Mouse (Mus musculus): ENCODE results near the gene Gm9573. TPM values are rescaled to one million over a fixed set of nuclear protein-coding genes. Genes with fewer than 3 reads are reported as not detected.

The Gm9573 gene
- polyA plus RNA-seq, 1 experiment from 2014 or later, result not detected

DNA sequence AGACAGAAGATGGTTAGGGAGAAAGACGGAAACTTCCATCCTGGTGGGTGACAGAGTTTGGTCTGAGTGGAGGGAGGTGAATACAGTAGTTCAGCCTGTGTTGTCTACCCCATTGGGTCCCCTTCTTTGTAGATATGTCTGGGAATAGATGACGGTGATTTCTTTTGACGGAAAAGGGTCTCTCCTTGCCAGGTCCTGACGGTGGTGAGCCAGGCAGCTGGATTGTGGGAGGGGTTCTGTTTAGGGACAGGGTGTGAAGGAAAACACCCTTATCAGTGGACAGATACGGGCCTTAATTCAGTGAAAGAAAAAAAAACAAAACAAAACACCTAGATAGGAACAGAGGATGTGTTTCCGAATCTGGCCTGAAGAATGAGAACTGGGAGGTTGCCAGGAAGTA, 12.9 kb upstream of the Gm9573 start:
- H3K4me1 ChIP-seq, result peaks cover 4% of the 10 kb centered on the region
- peak overlapping the region; percentile 34 for H3K4me2 ChIP-seq
- H3K9me3 ChIP-seq (replicated peaks), result no peaks in the 10 kb centered on the region
- no peak overlapping the region for H3K9ac ChIP-seq (replicated peaks)
- no peak for ATAC-seq (ENCODE audit: low FRiP score)
- H3K27ac ChIP-seq (replicated peaks), result no peak overlapping the region
- peaks cover 7% of the 10 kb centered on the region; the same call in 1 of the 2 replicates for H3K27me3 ChIP-seq (replicated peaks)
- no peaks in the 10 kb centered on the region for H3K36me3 ChIP-seq
- no peak overlapping the region for H3K4me3 ChIP-seq (replicated peaks)
- WGBS, result 85% methylated on average over 6 of the region's 6 CpGs

DNA sequence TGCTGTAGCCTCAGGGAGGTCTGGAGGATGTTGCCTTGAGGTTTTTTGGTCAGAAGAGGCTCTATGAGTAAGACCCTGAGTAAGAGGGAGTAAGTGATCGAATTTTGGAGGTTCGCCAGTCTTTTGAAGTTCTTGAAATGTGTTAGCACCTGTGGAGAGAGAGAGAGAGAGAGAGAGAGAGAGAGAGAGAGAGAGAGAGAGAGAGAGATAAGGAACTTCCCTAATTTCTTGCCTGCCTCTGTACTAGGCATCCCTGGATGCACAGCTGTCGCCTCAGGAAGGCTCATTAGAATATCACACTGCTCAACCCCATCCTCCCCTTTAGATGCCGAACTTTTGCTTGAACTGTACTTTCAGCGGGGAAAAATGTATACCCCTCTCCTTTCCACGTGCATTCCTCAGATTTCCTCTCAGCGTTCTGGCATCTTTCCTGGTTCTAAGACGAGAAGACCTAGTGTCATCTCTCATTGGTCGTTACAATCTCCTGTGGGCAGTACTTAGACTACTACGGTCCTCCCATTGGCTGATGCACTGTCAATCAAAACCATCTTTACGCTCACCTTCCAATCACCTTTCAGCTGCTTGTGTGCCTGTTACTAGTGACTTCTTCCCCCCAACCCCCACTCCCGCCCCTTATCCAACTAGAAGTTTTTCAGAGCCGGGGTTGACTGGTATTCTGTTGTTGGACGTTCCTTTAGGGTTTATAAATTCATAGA, 12.2 kb upstream of the Gm9573 start:
- H3K4me1 ChIP-seq, result peaks cover 9% of the 10 kb centered on the region
- H3K36me3 ChIP-seq, result no peaks in the 10 kb centered on the region
- no peak overlapping the region for H3K27ac ChIP-seq (replicated peaks)
- H3K4me2 ChIP-seq, result peak overlapping the region; percentile 34
- no peak overlapping the region for H3K4me3 ChIP-seq (replicated peaks)
- peaks cover 3% of the 10 kb centered on the region; the same call in 1 of the 2 replicates for H3K27me3 ChIP-seq (replicated peaks)
- H3K9me3 ChIP-seq (replicated peaks), result no peaks in the 10 kb centered on the region
- no peak overlapping the region for H3K9ac ChIP-seq (replicated peaks)
- 28% methylated on average over 14 of the region's 14 CpGs for WGBS
- ATAC-seq (ENCODE audit: low FRiP score), result peak; percentile 77; the same call in 1 of the 2 replicates

DNA sequence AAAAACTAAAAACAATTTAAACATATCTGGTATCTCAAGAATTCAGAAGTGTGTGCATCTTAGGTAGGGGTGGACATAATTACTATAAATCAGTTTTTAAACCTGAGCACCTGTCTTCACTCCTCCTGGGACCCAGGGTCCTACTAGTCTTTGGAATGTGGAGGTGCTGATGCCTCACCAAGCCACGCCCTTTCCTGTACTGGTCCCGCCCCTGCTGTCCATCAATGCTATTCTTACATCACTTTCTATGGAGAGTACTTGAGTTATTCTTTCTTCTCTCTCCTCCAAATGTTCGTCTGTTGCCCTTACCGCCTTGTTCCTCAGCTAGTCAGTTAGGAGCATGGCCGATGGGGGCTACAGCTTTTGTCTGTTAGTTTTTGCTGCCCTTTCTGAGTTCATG, 9.9 kb upstream of the Gm9573 start:
- Histone ChIP-seq H3K27ac (replicated peaks) (no peak overlapping the region), H3K9me3 (replicated peaks) (no peaks in the 10 kb centered on the region), H3K4me2 (peak overlapping the region; percentile 74), H3K27me3 (replicated peaks) (peaks cover 3% of the 10 kb centered on the region; the same call in 1 of the 2 replicates), H3K4me3 (replicated peaks) (no peak overlapping the region), H3K36me3 (no peaks in the 10 kb centered on the region), H3K4me1 (peaks cover 9% of the 10 kb centered on the region), H3K9ac (replicated peaks) (no peak overlapping the region)
- ATAC-seq (ENCODE audit: low FRiP score), result no peak
- 42% methylated on average over 5 of the region's 5 CpGs for WGBS

DNA sequence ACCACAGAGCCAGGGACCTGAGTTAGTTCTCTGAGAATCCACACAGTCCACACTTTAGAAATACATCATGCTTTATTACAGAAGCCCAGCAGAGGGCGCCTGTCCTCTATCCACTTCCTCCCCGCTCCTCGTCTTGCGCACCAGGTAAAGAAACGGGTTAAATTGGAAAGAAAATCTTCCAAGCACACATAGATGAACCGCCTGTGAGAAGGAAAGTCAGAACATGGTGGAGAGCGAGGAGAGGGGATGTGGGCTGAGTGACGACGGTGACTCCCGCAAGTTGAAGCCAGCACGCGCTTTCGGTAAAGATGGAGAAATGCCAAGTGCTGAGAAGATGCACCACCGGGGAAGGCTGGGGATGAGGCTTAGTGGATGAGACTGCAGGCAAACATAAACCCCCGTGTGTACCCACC, 9.3 kb upstream of the Gm9573 start:
- peak overlapping the region; percentile 68 for H3K27ac ChIP-seq (replicated peaks)
- peaks cover 3% of the 10 kb centered on the region; the same call in 1 of the 2 replicates for H3K27me3 ChIP-seq (replicated peaks)
- H3K9ac ChIP-seq (replicated peaks), result peak overlapping the region; percentile 55
- peak overlapping the region; percentile 74 for H3K4me2 ChIP-seq
- H3K4me1 ChIP-seq, result peaks cover 9% of the 10 kb centered on the region
- H3K4me3 ChIP-seq (replicated peaks), result peak overlapping the region; percentile 45
- no peaks in the 10 kb centered on the region for H3K36me3 ChIP-seq
- 1% methylated on average over 15 of the region's 15 CpGs for WGBS
- peak; percentile 79 for ATAC-seq (ENCODE audit: low FRiP score)
- no peaks in the 10 kb centered on the region for H3K9me3 ChIP-seq (replicated peaks)

GRCm38 (mm10) chr17:35635202-35635601, 8.8 kb upstream of the Gm9573 start:
- Histone ChIP-seq H3K4me2 (no peak overlapping the region), H3K4me3 (replicated peaks) (no peak overlapping the region), H3K27me3 (replicated peaks) (peaks cover 3% of the 10 kb centered on the region; the same call in 1 of the 2 replicates), H3K36me3 (no peaks in the 10 kb centered on the region), H3K9ac (replicated peaks) (no peak overlapping the region), H3K27ac (replicated peaks) (no peak overlapping the region), H3K4me1 (peaks cover 9% of the 10 kb centered on the region), H3K9me3 (replicated peaks) (no peaks in the 10 kb centered on the region)
- no peak for ATAC-seq (ENCODE audit: low FRiP score)
- WGBS, result 81% methylated on average over 3 of the region's 3 CpGs

DNA sequence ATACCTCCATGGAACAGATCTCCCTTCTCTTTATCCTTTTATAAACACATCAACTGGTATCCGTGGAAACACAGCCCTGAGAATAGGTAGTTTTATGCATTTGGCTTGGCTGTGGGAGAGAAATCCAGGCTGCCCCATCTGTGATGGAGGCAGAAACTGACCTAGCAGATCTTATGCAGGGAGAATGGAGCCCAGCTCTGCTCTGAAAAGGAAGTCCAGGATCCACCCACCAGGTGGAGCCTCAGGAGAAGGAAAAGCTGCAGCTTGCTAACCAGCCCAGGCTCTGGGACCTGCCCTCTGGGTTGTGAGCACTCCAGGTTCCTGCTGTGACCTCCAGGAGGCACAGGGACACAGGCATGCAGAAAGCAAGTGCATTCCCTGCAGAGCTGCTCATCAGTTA, 7.6 kb upstream of the Gm9573 start:
- 22% methylated on average over 1 of the region's 1 CpGs for WGBS
- no peak for ATAC-seq (ENCODE audit: low FRiP score)

GRCm38 (mm10) chr17:35617127-35617526, 9.3 kb downstream of the Gm9573 start:
- Histone ChIP-seq H3K27me3 (replicated peaks) (no peaks in the 10 kb centered on the region), H3K9ac (replicated peaks) (no peak overlapping the region), H3K4me1 (no peaks in the 10 kb centered on the region), H3K9me3 (replicated peaks) (no peaks in the 10 kb centered on the region), H3K36me3 (no peaks in the 10 kb centered on the region), H3K4me2 (no peak overlapping the region), H3K27ac (replicated peaks) (no peak overlapping the region), H3K4me3 (replicated peaks) (no peak overlapping the region)
- no peak for ATAC-seq (ENCODE audit: low FRiP score)
- 82% methylated on average over 4 of the region's 4 CpGs for WGBS

More for the DNA sequence above, 7.6 kb upstream of the Gm9573 start:
- H3K36me3 ChIP-seq, result no peaks in the 10 kb centered on the region
- H3K27ac ChIP-seq (replicated peaks), result 0 out of 2 replicates have a peak overlapping the region, but pooled peaks have one; percentile 23
- no peak overlapping the region for H3K4me3 ChIP-seq (replicated peaks)
- 0 out of 2 replicates have a peak overlapping the region, but pooled peaks have one; percentile 5 for H3K9ac ChIP-seq (replicated peaks)
- H3K27me3 ChIP-seq (replicated peaks), result peaks cover 3% of the 10 kb centered on the region; the same call in 1 of the 2 replicates
- peaks cover 9% of the 10 kb centered on the region for H3K4me1 ChIP-seq
- no peak overlapping the region for H3K4me2 ChIP-seq
- H3K9me3 ChIP-seq (replicated peaks), result no peaks in the 10 kb centered on the region

- ATAC-seq (ENCODE audit: low FRiP score), result no peak
- no peaks in the 10 kb centered on the region for H3K9me3 ChIP-seq (replicated peaks)
- H3K27me3 ChIP-seq (replicated peaks), result 0 out of 2 replicates have a peak, but pooled peaks cover 3% of the 10 kb centered on the region
- H3K4me1 ChIP-seq, result no peaks in the 10 kb centered on the region
- 63% methylated on average over 8 of the region's 8 CpGs for WGBS
- H3K27ac ChIP-seq (replicated peaks), result no peak overlapping the region
- H3K4me2 ChIP-seq, result no peak overlapping the region
- H3K4me3 ChIP-seq (replicated peaks), result no peak overlapping the region
- no peak overlapping the region for H3K9ac ChIP-seq (replicated peaks)
- H3K36me3 ChIP-seq, result no peaks in the 10 kb centered on the region
Observed at GRCm38 (mm10) chr17:35601736-35602354, 24.6 kb downstream of the Gm9573 start.

DNA sequence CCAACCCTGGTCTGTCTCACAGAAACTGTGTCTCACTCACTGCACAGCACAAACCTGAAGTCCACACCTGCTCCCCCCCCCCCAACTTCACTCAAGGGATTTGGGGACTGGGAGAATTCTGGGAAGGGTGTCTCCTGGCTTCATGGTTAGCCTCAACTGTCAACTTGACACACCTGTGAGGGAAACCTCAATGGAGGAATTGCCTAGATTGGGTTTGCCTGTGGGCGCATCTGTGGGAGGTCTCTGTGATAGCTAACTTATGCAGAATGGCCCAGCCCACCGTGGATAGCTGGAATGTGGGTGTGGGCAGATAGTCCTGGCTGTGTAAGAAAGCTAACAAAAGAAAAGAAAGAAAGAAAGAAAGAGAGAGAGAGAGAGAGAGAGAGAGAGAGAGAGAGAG, 25.2 kb downstream of the Gm9573 start, which contains the start of gene Sfta2:
Sfta2 (plus strand) TSS at position 301 of the 400 bp plus-strand sequence.
- no peak for ATAC-seq (ENCODE audit: low FRiP score)
- Histone ChIP-seq H3K9me3 (replicated peaks) (no peaks in the 10 kb centered on the region), H3K27me3 (replicated peaks) (0 out of 2 replicates have a peak, but pooled peaks cover 3% of the 10 kb centered on the region), H3K4me3 (replicated peaks) (no peak within 1 kb of the TSS), H3K4me1 (no peaks in the 10 kb centered on the region), H3K36me3 (no peaks in the 10 kb centered on the region), H3K27ac (replicated peaks) (no peak within 1 kb of the TSS), H3K9ac (replicated peaks) (no peak within 1 kb of the TSS), H3K4me2 (no peak within 1 kb of the TSS)
- 65% methylated on average over 2 of the region's 2 CpGs for WGBS

- 95% methylated on average over 3 of the region's 3 CpGs for WGBS
- H3K27ac ChIP-seq (replicated peaks), result no peak overlapping the region
- no peaks in the 10 kb centered on the region for H3K9me3 ChIP-seq (replicated peaks)
- no peak for ATAC-seq (ENCODE audit: low FRiP score)
- 0 out of 2 replicates have a peak, but pooled peaks cover 3% of the 10 kb centered on the region for H3K27me3 ChIP-seq (replicated peaks)
- H3K9ac ChIP-seq (replicated peaks), result no peak overlapping the region
- H3K4me3 ChIP-seq (replicated peaks), result no peak overlapping the region
- no peaks in the 10 kb centered on the region for H3K36me3 ChIP-seq
- no peaks in the 10 kb centered on the region for H3K4me1 ChIP-seq
- no peak overlapping the region for H3K4me2 ChIP-seq
Observed at GRCm38 (mm10) chr17:35597399-35597798, 29.0 kb downstream of the Gm9573 start.

DNA sequence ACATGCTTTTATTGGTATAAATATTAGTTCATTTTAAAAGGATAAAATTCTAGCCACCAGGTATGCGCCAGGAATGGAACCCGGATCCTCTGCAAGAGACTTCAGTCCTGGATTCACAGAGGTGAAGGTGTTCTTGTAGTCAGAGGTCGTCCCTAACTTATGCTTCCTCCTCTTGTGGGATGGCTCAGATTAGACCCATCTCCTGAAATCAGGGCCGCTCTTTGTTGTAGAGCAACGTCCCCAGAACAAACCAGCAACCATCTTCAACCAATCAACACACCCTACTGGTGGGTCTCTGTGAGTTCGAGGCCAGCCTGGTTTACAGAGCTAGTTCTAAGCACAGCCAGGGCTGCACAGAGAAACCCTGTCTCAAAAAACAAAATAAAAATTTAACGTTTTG, 32.0 kb downstream of the Gm9573 start:
- ATAC-seq (ENCODE audit: low FRiP score), result no peak
- 84% methylated on average over 7 of the region's 7 CpGs for WGBS

GRCm38 (mm10) chr17:35593786-35594185, 32.7 kb downstream of the Gm9573 start:
- H3K4me1 ChIP-seq, result peaks cover 7% of the 10 kb centered on the region; the same call in 1 of the 2 replicates
- 44% methylated on average over 4 of the region's 4 CpGs for WGBS
- H3K4me2 ChIP-seq, result no peak overlapping the region
- H3K4me3 ChIP-seq (replicated peaks), result no peak overlapping the region
- H3K36me3 ChIP-seq, result no peaks in the 10 kb centered on the region
- no peak overlapping the region for H3K27ac ChIP-seq (replicated peaks)
- no peak overlapping the region for H3K9ac ChIP-seq (replicated peaks)
- ATAC-seq (ENCODE audit: low FRiP score), result no peak
- no peaks in the 10 kb centered on the region for H3K27me3 ChIP-seq (replicated peaks)
- H3K9me3 ChIP-seq (replicated peaks), result no peaks in the 10 kb centered on the region

More for the DNA sequence above, 32.0 kb downstream of the Gm9573 start:
- Histone ChIP-seq H3K36me3 (no peaks in the 10 kb centered on the region), H3K27ac (replicated peaks) (no peak overlapping the region), H3K4me2 (no peak overlapping the region), H3K27me3 (replicated peaks) (no peaks in the 10 kb centered on the region), H3K4me1 (peaks cover 7% of the 10 kb centered on the region; the same call in 1 of the 2 replicates), H3K9ac (replicated peaks) (no peak overlapping the region), H3K9me3 (replicated peaks) (no peaks in the 10 kb centered on the region), H3K4me3 (replicated peaks) (no peak overlapping the region)

Data from neural tube, embryonic 15.5 days (tissue).